Mouse (Mus musculus) common myeloid progenitor, adult 5-6 weeks (primary cell): ENCODE data around the gene St3gal3. TPM values are rescaled to one million over a fixed set of nuclear protein-coding genes. Genes with fewer than 3 reads are reported as not detected.

Source experiments
- ATAC-seq: replicated peaks from 2 replicates; pipeline ENCODE4 v1.8.0; 2016; ENCODE audit warnings: low read depth, mild to moderate bottlenecking, moderate TSS enrichment, inconsistent platforms; ENCODE audit not compliant: poor library complexity, severe bottlenecking
- total RNA-seq: library from RNA; stranded (forward); fragments of 200-1000, 187-1606 nt; gene quantifications from 2 replicates; pipeline ENCODE4 v1.2.3, GENCODE M21; 2017

The St3gal3 gene
- total RNA-seq, 1 experiment from 2014 or later, result 11.0 TPM

DNA sequence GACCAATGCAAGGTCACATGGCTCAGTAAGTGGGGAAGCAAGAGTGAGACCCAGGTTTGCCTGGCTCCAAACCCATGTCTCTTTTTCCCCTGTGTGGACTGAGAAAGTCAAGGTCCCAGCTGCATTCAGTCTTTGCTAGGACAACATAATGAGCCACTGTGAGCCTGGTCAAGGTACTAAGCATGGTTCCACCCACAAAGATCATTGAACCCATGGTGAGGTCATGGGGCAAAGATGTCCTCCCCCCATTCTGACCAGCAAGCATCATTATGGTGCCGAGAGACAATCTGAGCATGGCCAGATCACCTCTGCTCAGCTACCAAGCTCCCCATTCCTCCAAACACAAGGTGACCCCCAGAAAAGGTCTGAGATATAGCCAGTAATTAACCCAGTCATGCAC is 139.3 kb downstream of the St3gal3 start:
- ATAC-seq, result no peak

DNA sequence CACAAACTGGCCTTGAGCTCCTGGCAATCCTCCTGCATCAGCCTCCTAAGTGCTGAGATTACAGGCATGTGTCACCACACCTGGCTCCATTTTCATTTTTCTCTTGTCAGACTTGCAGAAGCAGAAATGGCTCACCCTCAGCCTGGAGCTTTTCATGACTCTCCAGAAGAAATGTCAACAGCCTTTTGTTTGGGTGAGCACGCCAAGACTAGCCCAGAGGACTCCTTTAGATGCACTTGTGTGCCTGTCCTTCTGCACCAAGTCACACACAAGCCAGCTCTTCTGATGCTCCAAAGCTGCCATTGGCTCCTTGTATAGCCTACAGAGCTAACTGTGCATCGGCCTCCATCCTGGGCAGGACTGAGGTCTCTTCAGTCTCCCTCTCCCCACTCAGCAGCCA is 141.3 kb downstream of the St3gal3 start:
- no peak for ATAC-seq

DNA sequence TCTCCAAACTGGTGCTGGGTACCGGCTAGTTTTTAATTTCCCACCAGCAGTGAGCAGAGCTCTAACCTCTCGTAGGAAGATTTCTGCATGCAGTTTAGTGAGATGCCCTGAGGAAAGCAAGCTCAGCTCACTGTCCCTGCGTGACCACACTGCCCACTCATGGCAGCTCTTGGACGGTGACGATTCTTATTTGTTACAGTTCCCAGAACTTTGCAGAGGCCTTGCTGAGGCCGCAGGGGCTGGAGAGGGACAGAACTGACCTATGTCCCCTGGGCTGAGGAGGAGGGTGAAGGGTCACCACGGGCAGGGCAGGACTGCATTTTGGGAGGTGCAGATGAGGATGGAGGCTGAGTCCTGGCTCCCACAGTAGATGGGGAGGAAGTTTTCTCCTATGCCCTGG is 141.8 kb downstream of the St3gal3 start:
- ATAC-seq, result no peak

DNA sequence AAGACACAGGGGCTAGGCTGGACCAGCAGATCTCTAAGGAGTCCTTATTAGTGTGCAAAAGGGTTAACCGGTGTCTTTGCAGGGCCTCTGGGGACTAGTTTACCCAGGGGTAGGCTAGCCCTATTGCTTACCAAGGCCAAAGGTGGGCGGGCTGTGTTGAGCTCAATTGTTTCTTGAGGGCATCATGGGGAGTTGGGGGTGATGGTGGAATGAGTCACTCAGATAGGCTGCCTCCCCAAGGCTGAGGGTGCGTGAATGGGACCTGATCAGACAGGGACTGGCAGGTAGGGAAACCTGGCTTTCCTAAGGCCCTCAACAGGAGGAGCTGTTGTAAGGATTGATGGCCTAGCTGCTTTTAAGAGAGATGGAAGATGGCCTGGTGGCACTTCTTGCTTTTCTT is 142.7 kb downstream of the St3gal3 start:
- no peak for ATAC-seq

DNA sequence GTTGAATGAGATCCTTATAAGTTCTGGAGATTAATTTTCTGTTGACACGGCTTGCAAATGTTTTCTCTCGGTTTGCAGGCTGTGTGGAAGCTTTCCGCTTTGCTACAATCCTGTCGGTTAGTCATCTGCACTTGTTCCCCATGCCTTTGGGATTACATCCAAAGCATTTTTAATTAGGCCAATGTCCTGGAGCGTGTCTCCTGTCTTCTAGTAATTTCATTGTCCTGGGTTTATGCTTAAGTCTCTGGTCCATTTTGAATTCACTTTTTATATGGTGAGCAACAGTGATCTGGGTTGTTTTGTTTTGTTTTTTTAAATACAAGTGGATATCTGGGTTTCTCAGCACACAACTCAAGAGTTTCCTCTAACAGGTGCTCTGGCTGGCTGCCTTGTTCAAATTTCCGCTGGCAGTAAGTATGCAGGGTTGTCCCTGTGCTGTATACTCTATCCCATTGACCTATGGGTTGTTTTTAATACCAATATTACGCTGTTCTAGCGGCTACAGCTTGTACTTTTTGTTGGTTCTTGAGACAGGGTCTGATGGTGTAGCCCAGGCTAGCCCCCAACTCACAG is 143.6 kb downstream of the St3gal3 start:
- no peak for ATAC-seq

DNA sequence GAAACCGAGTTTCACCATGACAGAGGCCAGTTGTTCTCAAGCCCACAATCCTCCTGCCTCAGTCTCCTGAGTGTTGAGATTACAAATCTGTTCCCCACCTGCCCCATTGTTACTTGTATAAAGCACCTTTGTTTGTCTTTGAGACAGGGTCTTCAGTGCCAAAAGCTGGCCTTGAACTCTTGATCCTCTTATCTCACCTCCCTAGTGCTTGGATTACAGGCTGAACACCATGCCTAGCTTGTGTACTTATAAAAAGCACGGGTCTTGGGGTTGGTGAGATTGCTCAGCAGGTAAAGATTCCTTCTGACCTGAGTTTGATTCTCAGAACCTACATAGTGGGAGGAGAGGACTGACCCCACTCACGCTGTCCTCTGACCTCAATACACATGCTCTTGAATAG is 144.1 kb downstream of the St3gal3 start:
- ATAC-seq, result no peak

DNA sequence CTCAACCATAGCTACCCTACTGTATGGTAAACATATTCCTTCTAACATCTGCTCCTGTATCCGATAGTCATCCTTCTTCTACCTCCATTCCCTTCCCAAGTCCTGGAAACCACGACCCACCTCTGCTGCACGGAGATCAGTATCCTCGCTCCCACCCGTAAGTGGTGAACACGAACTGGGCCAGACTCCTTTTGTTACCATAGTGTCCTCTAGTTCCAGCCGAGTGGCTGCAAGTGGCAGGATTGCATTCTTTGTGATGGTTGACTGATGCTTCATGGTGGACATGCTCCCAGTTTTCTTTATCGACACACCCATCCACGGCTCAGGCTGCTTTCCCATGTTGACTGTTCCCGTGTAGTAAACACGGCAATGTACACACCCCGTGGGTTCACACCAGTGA is 144.9 kb downstream of the St3gal3 start:
- no peak for ATAC-seq

DNA sequence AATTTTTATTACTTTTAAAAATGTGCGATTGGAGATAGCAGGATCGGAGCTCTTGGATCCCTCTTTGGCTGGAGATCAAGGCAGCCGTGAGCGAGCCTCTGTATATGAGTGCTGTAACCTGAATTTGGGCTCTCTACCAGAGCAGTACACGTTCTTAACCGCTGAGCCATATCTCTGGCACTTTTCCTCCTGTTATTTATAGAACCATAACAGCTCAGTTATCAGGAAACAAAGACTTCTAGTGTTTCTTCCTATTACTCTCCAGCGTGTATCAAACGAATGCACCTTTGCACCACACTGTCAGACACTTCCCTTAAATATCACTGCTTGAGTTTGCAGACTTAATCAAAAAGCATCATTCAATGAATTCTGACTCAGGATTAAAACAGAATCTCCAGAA is 147.9 kb downstream of the St3gal3 start:
- ATAC-seq, result peak; percentile 79

DNA sequence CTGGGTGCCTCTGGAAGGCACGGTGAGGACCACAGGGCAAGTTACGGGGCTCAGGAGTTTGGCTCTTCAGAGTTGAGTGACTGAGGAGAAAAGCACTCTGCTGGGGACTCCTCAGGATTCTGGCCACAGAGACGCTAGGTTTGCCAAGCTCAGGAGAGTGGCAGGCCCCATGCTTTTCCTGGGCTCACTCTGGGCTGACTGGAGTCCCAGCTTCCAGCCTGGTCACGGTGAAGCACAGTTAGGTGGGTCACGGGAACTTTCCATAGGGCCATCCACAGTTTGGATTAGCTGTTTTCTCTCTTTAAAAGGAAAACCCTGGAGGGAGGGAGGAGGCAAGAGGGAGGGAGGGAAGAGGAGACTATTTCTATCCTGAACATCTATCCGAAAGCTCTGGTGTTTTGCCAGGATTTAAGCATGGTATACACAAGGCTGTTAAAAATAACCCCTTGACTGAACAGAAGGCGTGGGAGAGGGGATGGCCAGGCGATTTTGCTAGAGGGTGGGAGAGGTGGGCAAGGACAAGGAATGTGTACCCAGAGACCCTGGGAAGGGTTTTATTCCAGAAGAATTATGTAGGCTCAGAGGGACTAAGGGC is 149.6 kb downstream of the St3gal3 start:
- ATAC-seq, result no peak

DNA sequence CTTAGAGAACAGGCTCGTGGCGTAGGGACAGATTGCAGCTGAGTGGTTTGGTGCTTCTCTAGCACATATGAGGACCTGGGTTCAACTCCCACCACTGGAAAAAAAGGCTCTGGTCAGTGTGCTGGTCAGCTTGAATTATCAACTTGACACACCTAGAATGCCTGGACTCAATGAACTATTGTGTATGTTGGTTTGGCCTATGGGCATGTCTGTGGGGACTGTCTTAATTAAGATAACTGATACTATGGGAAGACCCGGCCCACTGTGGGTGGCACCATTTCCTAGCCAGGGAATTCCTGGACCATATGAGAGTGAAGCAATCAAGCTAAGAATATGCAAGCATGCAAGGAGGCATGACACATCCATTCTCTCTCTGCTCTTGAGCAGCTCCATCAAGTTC is 150.5 kb downstream of the St3gal3 start:
- ATAC-seq, result no peak

DNA sequence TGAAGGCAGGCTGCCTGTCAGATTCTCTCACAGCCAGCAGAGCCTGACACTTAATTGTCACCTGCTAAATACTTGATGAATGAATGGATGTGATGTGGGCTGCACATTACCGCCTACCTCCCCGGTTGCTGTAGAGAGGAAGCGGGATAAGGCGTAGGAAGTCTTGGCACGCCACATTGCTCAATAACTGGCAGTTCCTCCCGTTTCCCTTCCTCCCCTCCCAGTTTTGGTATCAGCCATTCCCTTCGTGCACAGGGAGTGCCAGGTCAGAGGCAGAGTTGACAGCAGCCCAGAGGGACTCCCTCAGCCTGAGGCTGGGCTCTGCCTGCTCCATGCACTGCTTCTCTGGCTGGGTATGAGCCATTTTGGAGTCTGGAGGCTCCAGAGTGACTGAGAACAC is 152.0 kb downstream of the St3gal3 start:
- 0 out of 2 replicates have a peak, but pooled peaks have one; percentile 17 for ATAC-seq

DNA sequence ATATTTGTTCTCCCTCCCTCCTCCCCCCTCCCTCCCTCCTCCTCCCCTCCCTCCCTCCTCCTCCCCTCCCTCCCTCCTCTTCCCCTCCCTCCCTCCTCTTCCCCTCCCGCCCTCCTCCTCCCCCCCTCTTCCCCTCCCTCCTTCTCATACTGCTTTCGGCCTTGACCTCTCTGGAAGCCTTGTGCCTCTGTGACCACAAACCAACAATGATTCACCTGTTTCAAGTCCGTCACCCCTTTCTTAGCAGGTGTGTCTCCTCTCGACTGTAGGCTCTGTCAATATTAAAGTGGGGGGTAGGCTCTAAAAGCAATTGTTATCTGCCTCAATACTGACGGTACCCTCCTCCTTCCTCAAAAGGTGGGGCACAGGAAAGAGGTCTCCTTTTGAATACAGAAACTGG is 153.2 kb downstream of the St3gal3 start:
- no peak for ATAC-seq

DNA sequence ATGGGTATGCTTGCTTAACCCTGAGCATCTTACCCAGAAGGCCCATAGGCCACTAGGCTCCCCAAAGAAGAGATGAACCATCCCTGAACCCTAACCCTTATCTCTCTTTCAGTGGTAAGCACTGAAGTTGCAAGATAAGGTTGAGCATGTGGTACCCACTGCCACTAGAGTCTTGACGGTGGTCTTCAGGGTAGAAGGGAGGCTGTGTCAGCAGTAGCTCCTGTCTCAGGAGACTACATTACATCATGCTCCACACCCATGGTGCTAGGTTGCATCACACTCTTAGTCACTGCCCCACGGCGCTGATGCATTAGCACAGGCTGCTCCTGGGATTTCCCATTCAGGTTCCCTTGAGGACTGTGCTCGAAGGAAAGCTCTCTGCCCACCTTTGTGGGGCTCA is 154.6 kb downstream of the St3gal3 start:
- ATAC-seq, result no peak

DNA sequence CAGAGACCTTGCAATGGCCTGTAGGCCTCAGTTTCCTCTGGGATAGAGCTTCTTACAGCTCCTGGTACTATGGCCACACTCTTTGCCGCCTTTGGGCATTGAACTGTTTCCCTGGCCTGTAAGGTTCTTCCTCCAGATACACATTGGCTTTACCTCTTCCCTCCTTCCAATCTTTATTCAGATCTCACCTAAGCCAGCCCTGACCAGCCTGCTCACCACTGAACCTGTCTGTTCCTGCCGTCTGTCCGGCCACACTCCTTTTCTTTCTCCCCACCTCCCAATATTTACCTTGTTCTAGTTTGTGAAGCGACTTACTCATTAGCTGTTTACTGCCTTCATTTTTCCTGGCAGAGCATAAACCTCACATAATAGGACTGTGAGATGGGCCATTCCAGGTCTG is 155.5 kb downstream of the St3gal3 start:
- ATAC-seq, result no peak

DNA sequence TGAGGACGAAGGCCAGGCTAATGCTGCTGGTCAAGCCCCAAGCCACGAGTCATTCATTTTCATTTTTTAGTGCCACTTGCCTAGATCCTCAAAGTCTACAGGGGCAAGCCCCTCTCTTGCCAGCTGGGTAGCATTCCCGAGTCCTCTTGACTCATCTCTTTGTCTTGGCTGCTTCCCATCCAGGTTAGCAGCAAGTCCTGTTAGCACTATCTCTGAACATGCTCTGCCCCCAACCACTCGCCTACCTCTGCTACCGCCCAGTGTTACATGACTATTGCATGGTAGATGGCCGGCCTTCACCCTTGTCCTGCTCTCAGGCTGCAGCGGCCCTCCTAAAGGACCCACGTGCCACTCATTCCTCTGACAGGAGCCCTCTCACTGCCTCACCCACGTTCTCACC is 156.4 kb downstream of the St3gal3 start:
- no peak for ATAC-seq

DNA sequence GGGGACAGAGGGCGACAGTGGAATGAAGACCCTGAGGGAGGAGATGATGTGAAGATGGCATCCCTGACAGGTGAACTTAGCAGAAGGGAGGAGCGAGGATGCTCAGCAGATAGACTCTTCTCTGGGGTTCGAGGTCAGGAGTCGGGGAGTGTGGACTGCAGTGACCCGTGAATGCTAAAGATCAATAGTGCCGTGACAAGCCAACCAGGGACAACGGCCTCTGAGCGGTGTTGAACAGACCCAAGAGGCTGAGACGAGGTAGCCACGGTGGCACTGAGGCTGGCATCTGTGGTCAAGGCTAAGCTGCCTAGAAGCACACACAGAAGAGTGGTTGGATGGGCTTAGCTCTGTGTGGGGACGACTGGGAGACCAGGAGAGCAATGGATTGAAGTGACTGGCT is 156.9 kb downstream of the St3gal3 start:
- no peak for ATAC-seq

DNA sequence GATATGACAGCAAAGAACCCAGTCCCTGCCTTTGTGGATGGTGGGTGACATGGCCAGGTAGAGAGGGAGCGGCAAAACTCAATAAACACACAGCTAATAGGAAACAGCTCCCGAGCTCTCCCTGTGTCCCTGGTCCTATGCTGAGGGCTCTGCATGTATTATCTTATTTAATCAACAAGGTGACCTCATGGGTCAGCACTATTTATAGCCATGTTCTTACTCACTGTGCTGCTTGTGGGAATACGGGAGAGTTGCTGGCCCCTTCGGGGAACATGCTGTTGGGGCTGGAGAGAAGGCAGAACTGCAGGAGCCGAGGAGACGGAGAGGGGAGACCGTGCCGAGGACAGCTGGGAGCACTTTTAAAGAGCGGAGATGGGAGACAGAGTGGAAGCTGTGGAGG is 157.3 kb downstream of the St3gal3 start:
- no peak for ATAC-seq

DNA sequence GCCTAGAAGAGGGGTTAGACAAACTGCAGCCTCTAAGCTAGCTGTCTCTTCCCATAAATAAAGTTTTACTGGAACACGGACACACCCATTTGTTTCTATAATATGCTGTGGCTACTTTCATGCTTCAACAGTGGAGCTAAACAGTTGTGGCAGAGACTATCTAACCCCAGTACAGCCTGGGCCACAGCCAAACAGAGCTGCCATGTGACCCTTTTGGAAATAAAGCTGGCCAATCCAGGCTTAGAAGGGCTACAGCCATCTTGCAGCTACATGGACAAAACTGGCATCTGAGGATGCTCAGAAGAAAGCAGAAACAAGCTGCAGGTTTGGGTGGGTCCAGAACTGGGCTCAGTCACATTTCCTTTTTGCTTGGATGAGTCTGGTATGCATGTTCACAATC is 158.9 kb downstream of the St3gal3 start:
- no peak for ATAC-seq

DNA sequence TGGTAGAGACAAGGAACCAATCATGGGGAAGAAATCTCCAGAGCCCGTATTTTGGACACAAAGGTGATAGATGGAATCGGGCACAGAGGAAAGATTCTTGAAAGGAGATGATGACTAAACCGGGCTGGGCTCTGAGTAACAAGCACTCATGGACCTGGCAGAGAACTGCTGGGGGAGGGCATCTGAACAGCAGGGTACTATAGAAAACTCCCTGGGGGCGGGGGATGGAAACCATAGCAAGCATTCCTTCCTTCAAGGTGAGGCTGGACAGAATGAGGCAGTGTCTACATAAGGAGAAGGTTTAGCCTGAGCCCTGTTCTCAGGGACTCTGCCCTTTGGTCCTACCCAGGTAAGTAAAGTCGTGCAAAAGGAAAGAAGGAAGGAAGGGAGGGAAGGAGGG is 160.0 kb downstream of the St3gal3 start:
- ATAC-seq, result no peak

DNA sequence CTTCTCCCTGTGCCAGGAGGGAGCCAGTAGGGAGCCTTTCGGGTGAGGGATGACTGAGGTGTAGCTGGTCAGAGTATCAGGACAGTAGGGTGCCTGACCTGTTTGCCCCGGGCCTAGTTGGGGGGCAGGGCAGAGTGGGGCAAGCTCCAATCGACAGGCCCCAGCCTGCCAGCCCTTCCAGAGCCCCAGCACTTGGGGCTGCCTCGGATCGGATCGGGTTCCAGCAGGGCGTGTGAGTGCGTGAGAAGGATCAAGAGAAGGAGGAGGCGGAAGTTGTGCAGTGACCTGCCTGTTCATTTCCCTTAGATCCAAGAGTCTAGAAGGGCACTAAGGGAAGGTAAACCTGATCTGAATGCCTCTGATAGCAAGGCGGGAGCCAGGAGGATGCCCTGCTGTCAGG is 161.7 kb downstream of the St3gal3 start:
- ATAC-seq, result no peak

DNA sequence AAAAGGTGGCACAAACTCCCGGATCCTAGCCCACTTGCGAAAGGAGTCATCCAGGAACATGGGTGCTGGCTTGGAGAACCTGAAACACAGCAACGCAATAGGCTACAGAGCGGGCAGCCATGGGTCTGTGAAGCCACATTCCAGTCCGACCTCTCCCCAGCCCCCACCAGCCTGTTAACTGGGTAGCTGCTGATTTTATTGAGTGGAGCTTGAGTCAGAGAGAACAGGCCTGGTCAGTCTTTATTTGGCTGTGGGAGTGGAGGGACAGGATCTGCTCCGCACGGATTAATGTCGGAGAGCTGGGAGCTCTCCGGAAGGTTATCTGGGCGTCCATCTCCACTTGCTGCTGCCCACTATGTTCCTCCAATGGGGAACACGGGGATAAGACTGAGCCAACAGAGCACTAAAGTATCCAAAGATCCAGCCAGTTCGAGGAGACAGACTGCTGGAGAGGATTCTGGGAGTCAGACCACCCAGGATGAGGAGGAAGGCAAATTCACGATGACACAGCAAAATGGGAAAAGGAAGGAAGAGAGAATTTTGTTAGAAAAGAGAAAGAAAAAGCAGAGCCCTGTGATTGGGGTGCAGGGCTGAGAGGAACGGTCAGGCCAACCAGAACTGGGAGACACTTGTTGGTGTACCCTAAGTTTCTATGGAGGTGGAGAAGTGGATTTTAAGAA is 170.2 kb downstream of the St3gal3 start:
- ATAC-seq, result no peak

DNA sequence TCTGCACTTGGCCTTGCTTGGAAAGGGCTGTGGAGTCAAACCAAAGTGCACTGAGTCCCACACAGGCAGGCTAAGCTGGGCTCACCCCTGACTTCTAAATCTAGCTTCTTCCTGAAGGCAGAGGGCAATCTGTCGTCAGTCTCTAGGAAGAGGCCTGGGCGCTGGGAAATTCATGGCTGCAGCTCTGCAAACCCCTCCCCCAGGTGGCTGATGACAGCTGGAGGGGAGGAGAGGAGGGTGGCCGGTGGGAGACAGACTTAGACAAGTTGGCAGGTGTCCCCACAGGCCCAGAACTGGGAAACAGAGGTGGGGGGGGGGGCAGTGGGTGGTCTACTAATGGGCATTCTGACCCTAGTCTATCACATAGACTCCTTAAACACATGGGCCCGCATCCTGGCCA is 177.2 kb downstream of the St3gal3 start:
- no peak for ATAC-seq
